Mouse (Mus musculus) kidney, embryonic 16.5 days (tissue): ENCODE measurements around the gene Maco1. TPM values are rescaled to one million over a fixed set of nuclear protein-coding genes. Genes with fewer than 3 reads are reported as not detected.

ENCODE experiments used
- ATAC-seq: fragments of 200-750 bp; cut with Nextera tagmentation; 2 replicates; pipeline ENCODE4 v1.8.0; 2017; ENCODE audit warnings: moderate TSS enrichment; ENCODE audit not compliant: low FRiP score, low TSS enrichment
- H3K27ac ChIP-seq: fragments of 300-500 bp; sonication (generic); 2 replicates; pipeline ENCODE4 v1.5.1; 2014; ENCODE audit warnings: low read length
- H3K27me3 ChIP-seq: fragments of 300-500 bp; sonication (generic); 2 replicates; pipeline ENCODE4 v1.6.1; 2014; ENCODE audit warnings: low read length, control low read depth, mixed read lengths; ENCODE audit not compliant: insufficient read depth
- H3K36me3 ChIP-seq: fragments of 300-500 bp; sonication (generic); 2 replicates; pipeline ENCODE4 v1.6.1; 2014; ENCODE audit warnings: low read length, control low read depth, mixed read lengths; ENCODE audit not compliant: insufficient read depth
- H3K4me1 ChIP-seq: fragments of 300-500 bp; sonication (generic); 2 replicates; pipeline ENCODE4 v1.6.1; 2014; ENCODE audit warnings: low read length, control low read depth, mixed read lengths; ENCODE audit not compliant: insufficient read depth
- H3K4me2 ChIP-seq: fragments of 300-500 bp; sonication (generic); replicated peaks from 2 replicates; pipeline ENCODE4 v1.6.1; 2014; ENCODE audit warnings: low read depth, low read length
- H3K4me3 ChIP-seq: fragments of 300-500 bp; sonication (generic); 2 replicates; pipeline ENCODE4 v1.5.1; 2014; ENCODE audit warnings: mild to moderate bottlenecking, low read length
- H3K9ac ChIP-seq: fragments of 300-500 bp; sonication (generic); replicated peaks from 2 replicates; pipeline ENCODE4 v1.6.1; 2014; ENCODE audit warnings: low read length
- H3K9me3 ChIP-seq: fragments of 300-500 bp; sonication (generic); 2 replicates; pipeline ENCODE4 v1.6.1; 2016; ENCODE audit warnings: low read length, control low read depth
- WGBS: fragments of 180-500 bp; shearing (Covaris S2); extraction: QIAGEN DNeasy Blood & Tissue Kit; methylation state at CpG from one replicate; pipeline ENCODE4 v1.1.7; 2014; 5-methylcytosine and 5-hydroxymethylcytosine counted together
- polyA plus RNA-seq: library from polyadenylated mRNA; unstranded; fragments of >200 nt; fragmentation: Nextera tagmentation; extraction: Ambion mirVana; gene quantifications from 2 replicates; pipeline ENCODE4 v1.2.1, GENCODE M21; 2015

The Maco1 gene
- 33.1 and 38.4 TPM in 2 replicates for polyA plus RNA-seq

GRCm38 (mm10) chr4:134853259-134853636 is at the start of gene Maco1:
Maco1 (minus strand) TSS chr4:134853345.
- Histone ChIP-seq H3K4me2 (peak within 1 kb of the TSS; percentile 85), H3K9ac (peak within 1 kb of the TSS; percentile 84), H3K4me3 (peak within 1 kb of the TSS; percentile 96), H3K27me3 (peaks cover 3% of the 10 kb centered on the region; the same call in 1 of the 2 replicates), H3K9me3 (no peaks in the 10 kb centered on the region), H3K27ac (peak within 1 kb of the TSS; percentile 80), H3K4me1 (peaks cover 32% of the 10 kb centered on the region), H3K36me3 (no peaks in the 10 kb centered on the region)
- WGBS = under 1% methylated on average over 34 of the region's 38 CpGs
- ATAC-seq = peak; percentile 98

DNA sequence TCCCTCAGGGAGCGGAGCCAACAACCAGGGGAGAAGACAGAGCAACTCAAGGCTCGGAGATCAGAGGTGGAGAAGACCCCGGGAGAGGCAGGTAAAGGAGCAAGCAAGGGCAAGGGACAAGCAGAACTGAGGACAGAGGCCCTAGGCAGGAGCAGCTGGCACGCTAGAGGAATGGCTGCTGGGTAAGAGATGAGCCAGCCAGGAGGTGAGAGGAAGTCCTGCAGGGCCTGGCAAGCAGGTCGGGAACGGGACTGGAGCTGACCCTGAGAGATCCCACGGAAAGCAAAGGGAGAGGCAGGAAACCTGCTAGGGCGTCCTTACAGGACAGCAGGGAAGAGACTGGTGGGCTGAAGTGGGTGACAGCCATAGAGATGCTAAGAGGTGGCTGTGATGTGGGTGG is 48.0 kb upstream of the Maco1 start:
- no peak overlapping the region for H3K9ac ChIP-seq
- peaks cover 77% of the 10 kb centered on the region for H3K36me3 ChIP-seq
- no peak overlapping the region for H3K4me2 ChIP-seq
- no peaks in the 10 kb centered on the region for H3K27me3 ChIP-seq
- no peak overlapping the region for H3K27ac ChIP-seq
- WGBS = 94% methylated on average over 8 of the region's 8 CpGs
- H3K4me1 ChIP-seq = no peaks in the 10 kb centered on the region
- H3K4me3 ChIP-seq = no peak overlapping the region
- no peak for ATAC-seq
- no peaks in the 10 kb centered on the region for H3K9me3 ChIP-seq

DNA sequence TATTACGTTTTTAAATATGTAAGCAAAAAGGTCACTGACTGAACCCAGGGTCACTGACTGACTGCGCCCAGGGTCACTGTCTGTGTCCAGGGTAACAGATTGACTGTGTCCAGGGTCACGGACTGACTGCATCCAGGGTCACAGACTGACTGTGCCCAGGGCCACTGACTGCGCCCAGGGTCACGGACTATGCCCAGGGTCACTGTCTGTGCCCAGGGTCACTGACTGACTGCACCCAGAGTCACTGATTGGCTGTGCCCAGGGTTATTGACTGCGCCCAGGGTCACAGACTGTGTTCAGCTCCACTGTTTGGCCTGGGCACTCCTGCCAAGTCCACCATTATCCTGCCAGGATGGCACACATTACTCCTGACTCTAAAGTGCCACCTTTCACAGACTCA is 44.1 kb upstream of the Maco1 start:
- Histone ChIP-seq H3K36me3 (peaks cover 51% of the 10 kb centered on the region), H3K4me1 (no peaks in the 10 kb centered on the region), H3K27me3 (no peaks in the 10 kb centered on the region), H3K9ac (no peak overlapping the region), H3K4me2 (no peak overlapping the region), H3K4me3 (no peak overlapping the region), H3K27ac (no peak overlapping the region), H3K9me3 (no peaks in the 10 kb centered on the region)
- no peak for ATAC-seq
- WGBS = 90% methylated on average over 6 of the region's 6 CpGs

DNA sequence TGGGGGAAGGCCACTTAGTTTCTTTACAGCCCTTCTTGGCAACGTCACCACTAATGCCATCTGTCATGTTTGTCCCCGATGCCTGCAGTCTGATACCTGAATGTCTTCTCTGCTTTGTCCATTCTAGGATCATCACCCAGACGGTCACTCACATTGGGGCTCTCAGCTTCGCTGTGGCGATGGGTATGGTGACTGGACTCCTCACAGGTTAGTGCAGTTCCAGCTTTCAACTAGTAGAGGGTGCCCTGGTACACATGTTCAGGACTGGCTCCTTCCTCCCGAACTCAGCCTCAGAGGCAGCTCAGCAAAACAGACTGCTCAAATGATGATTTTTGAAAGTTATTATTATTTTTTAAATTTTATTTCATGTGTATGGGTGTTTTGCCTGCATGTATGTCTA is 39.0 kb upstream of the Maco1 start:
- H3K4me2 ChIP-seq = no peak overlapping the region
- H3K9ac ChIP-seq = no peak overlapping the region
- no peaks in the 10 kb centered on the region for H3K4me1 ChIP-seq
- no peak overlapping the region for H3K4me3 ChIP-seq
- 76% methylated on average over 6 of the region's 6 CpGs for WGBS
- no peaks in the 10 kb centered on the region for H3K27me3 ChIP-seq
- no peak overlapping the region for H3K27ac ChIP-seq
- no peaks in the 10 kb centered on the region for H3K9me3 ChIP-seq
- H3K36me3 ChIP-seq = peaks cover 14% of the 10 kb centered on the region
- no peak for ATAC-seq

DNA sequence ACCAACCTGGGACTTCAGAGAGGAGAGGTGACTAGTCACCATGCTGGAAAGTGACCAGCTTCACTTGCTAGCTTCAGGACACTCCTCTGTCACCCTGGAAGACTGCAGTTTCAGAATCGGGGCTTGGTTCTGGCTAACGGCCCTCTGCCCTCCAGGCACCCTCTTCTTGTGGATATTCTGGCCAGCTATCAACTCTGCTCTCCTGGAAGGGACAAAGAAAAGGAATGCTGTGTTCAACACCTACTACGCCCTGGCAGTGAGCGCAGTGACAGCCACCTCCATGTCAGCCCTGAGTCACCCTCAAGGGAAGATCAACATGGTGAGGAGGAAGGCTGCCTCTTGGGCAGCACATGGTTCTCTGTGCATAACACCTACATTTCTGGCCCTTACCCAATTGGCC is 31.2 kb upstream of the Maco1 start:
- Histone ChIP-seq H3K36me3 (no peaks in the 10 kb centered on the region), H3K4me1 (no peaks in the 10 kb centered on the region), H3K4me2 (no peak overlapping the region), H3K9me3 (no peaks in the 10 kb centered on the region), H3K4me3 (no peak overlapping the region), H3K27me3 (no peaks in the 10 kb centered on the region), H3K27ac (no peak overlapping the region), H3K9ac (no peak overlapping the region)
- no peak for ATAC-seq
- WGBS = 89% methylated on average over 4 of the region's 4 CpGs

GRCm38 (mm10) chr4:134883808-134884207 is 30.7 kb upstream of the Maco1 start:
- H3K27ac ChIP-seq = no peak overlapping the region
- H3K9ac ChIP-seq = no peak overlapping the region
- no peaks in the 10 kb centered on the region for H3K9me3 ChIP-seq
- H3K4me1 ChIP-seq = no peaks in the 10 kb centered on the region
- ATAC-seq = no peak
- H3K27me3 ChIP-seq = no peaks in the 10 kb centered on the region
- 87% methylated on average over 10 of the region's 10 CpGs for WGBS
- H3K4me2 ChIP-seq = no peak overlapping the region
- no peaks in the 10 kb centered on the region for H3K36me3 ChIP-seq
- no peak overlapping the region for H3K4me3 ChIP-seq

- 31% methylated on average over 7 of the region's 7 CpGs for WGBS
- Histone ChIP-seq H3K36me3 (no peaks in the 10 kb centered on the region), H3K27me3 (no peaks in the 10 kb centered on the region), H3K27ac (no peak overlapping the region), H3K9me3 (no peaks in the 10 kb centered on the region), H3K4me1 (no peaks in the 10 kb centered on the region), H3K4me2 (no peak overlapping the region), H3K4me3 (no peak overlapping the region), H3K9ac (no peak overlapping the region)
- ATAC-seq = no peak
Observed at GRCm38 (mm10) chr4:134883266-134883665, 30.1 kb upstream of the Maco1 start.

- Histone ChIP-seq H3K4me2 (peak overlapping the region; percentile 62), H3K27ac (no peak overlapping the region), H3K9me3 (no peaks in the 10 kb centered on the region), H3K9ac (no peak overlapping the region), H3K4me1 (no peaks in the 10 kb centered on the region), H3K4me3 (peak overlapping the region; percentile 41), H3K36me3 (no peaks in the 10 kb centered on the region), H3K27me3 (no peaks in the 10 kb centered on the region)
- ATAC-seq = no peak
- WGBS = 42% methylated on average over 6 of the region's 6 CpGs
Observed at GRCm38 (mm10) chr4:134880041-134880440, 26.9 kb upstream of the Maco1 start.

DNA sequence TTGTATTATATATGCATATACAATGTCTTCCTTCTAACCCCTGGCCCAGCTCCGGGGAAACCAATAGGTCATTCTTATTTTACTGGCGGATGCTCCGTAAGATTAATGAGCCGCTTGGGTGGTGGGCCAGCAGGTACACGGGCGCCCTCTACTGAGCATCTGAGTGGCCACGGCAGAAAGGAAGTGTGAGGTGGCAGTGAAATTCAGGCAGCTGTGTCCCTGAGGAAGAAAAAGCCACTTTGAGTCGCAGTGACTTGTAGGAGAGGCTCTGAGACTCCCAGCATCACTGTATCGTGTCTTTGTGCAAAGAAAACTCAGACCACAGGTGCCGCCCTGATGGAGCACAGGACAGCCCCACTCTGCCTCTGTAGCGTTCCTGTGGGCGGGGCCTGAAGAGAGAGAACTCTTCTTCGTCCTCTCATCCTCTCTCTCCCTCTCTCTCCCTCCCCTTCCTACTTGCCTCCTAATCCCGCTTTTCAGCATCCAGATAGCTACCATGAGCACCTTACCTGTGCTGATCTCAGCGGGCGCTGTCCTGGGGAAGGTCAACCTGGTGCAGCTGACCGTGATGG is 26.4 kb upstream of the Maco1 start:
- WGBS = 5% methylated on average over 17 of the region's 17 CpGs
- no peaks in the 10 kb centered on the region for H3K9me3 ChIP-seq
- no peak overlapping the region for H3K27ac ChIP-seq
- 0 out of 2 replicates have a peak, but pooled peaks have one; percentile 35 for ATAC-seq
- H3K4me3 ChIP-seq = peak overlapping the region; percentile 41
- H3K27me3 ChIP-seq = no peaks in the 10 kb centered on the region
- H3K4me2 ChIP-seq = peak overlapping the region; percentile 62
- no peaks in the 10 kb centered on the region for H3K4me1 ChIP-seq
- no peaks in the 10 kb centered on the region for H3K36me3 ChIP-seq
- H3K9ac ChIP-seq = peak overlapping the region; percentile 48; the same call in 1 of the 2 replicates

DNA sequence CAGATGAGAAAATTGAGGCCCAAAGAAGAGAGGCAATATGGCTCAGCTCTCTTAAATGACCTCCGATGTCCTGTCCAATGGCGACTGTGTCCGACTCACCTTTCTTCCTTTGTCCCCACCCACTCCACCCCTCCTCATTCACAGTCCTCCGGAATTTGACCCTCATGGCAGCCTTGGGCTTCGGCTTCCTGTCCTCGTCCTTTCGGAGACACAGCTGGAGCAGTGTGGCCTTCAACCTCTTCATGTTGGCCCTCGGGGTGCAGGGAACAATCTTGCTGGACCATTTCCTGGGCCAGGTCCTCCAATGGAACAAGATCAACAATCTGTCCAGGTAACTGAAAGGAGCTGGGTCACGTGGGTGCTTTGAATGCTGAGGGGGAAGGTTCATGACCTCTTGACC is 23.0 kb upstream of the Maco1 start:
- no peaks in the 10 kb centered on the region for H3K27me3 ChIP-seq

More for the DNA sequence above, 23.0 kb upstream of the Maco1 start:
- Histone ChIP-seq H3K4me1 (no peaks in the 10 kb centered on the region), H3K4me3 (no peak overlapping the region), H3K4me2 (no peak overlapping the region), H3K9me3 (no peaks in the 10 kb centered on the region), H3K27ac (no peak overlapping the region), H3K36me3 (no peaks in the 10 kb centered on the region), H3K9ac (no peak overlapping the region)
- WGBS = 66% methylated on average over 9 of the region's 9 CpGs
- ATAC-seq = no peak
